Comparison of ENCODE assay signal across 8 mouse cellular contexts in genomic region chr12:86076321-86076901, GRCm38 (mm10). TPM values are rescaled to one million over a fixed set of nuclear protein-coding genes. Genes with fewer than 3 reads are reported as not detected.
DNase-seq lines count a peak whose midpoint lies in the region; ATAC-seq and TF ChIP-seq lines count a peak whose summit lies in the region.

No protein-coding gene starts in this region.

- H3K4me3 ChIP-seq in kidney, embryonic 15.5 days (replicated peaks) = peak overlapping the region; percentile 55
- peak overlapping the region; percentile 55 for H3K4me3 ChIP-seq in lung, embryonic 14.5 days (ENCODE audit: low read depth, low read length)

- H3K9me3 ChIP-seq in kidney, embryonic 15.5 days (replicated peaks) = no peaks in the 10 kb centered on the region
- H3K9me3 ChIP-seq in lung, embryonic 14.5 days (ENCODE audit: low read depth, low read length) = no peaks in the 10 kb centered on the region

- ATAC-seq in kidney, embryonic 15.5 days (replicated peaks; ENCODE audit: low FRiP score) = no peak
- ATAC-seq in lung, embryonic 14.5 days (ENCODE audit: insufficient read depth) = no peak

- peak; percentile 64 for TF ChIP-seq CTCF in lung, embryonic 14.5 days (IDR thresholded peaks at IDR 0.05; ENCODE audit: low read depth)

- no peak overlapping the region for H3K27ac ChIP-seq in kidney, embryonic 15.5 days
- no peak overlapping the region for H3K27ac ChIP-seq in lung, embryonic 14.5 days (ENCODE audit: low read depth)

- 6% methylated on average over 13 of the region's 13 CpGs for WGBS in kidney, embryonic 15.5 days
- WGBS in lung, embryonic 14.5 days = 9% methylated on average over 13 of the region's 13 CpGs

- H3K36me3 ChIP-seq in kidney, embryonic 15.5 days = 0 out of 2 replicates have a peak, but pooled peaks cover 5% of the 10 kb centered on the region
- no peaks in the 10 kb centered on the region; the same call in 1 of the 2 replicates for H3K36me3 ChIP-seq in lung, embryonic 14.5 days (ENCODE audit: insufficient read depth)

- peak overlapping the region; percentile 82 for H3K4me2 ChIP-seq in kidney, embryonic 15.5 days
- peak overlapping the region; percentile 86 for H3K4me2 ChIP-seq in lung, embryonic 14.5 days

- peaks cover 35% of the 10 kb centered on the region for H3K4me1 ChIP-seq in kidney, embryonic 15.5 days
- H3K4me1 ChIP-seq in lung, embryonic 14.5 days (ENCODE audit: insufficient read depth) = 0 out of 2 replicates have a peak, but pooled peaks cover 6% of the 10 kb centered on the region

- intact Hi-C loops in gastrocnemius, postnatal 36 days (cut with DNase I) = loop anchor here (2.0 to 5.0 kb wide), 4 partner anchors 34 to 124 kb away; no protein-coding TSS in a partner anchor

- peaks cover 14% of the 10 kb centered on the region; the same call in 1 of the 2 replicates for H3K27me3 ChIP-seq in kidney, embryonic 15.5 days
- H3K27me3 ChIP-seq in lung, embryonic 14.5 days (ENCODE audit: insufficient read depth, low read length) = no peaks in the 10 kb centered on the region

- peak; percentile 57 to 61 for DNase-seq in frontal cortex, postnatal 36 days (ENCODE audit: low spot score in 2 of 2)
- no peak for DNase-seq in frontal cortex, postnatal 10 days (ENCODE audit: low spot score in 2 of 2)
- peak; percentile 59 to 72 for DNase-seq in cerebellum, postnatal 14 days
- DNase-seq in gastrocnemius, postnatal 36 days = peak; percentile 41 to 45
- DNase-seq in lung, embryonic 14.5 days = peak; percentile 57
- peak; percentile 62 for DNase-seq in ovary, postnatal 36 days (ENCODE audit: low spot score)
- no peak for DNase-seq in MN1 (ENCODE audit: low spot score)

- H3K9ac ChIP-seq in kidney, embryonic 15.5 days = peak overlapping the region; percentile 21; the same call in 1 of the 2 replicates
- H3K9ac ChIP-seq in lung, embryonic 14.5 days = peak overlapping the region; percentile 80

RNA-seq across cellular contexts. Expression of gene Tgfb3, which starts 2.4 kb away (rescaled TPM):
- total RNA-seq in gastrocnemius, postnatal 36 days (2021) = 10 to 100 TPM; 26.0 to 31.0 TPM
- polyA plus RNA-seq in kidney, embryonic 15.5 days (2015; fragmentation: Nextera tagmentation; extraction: Ambion mirVana) = 27.1 and 31.1 TPM in 2 replicates
- 46.1 and 50.5 TPM in 2 replicates for polyA plus RNA-seq in lung, embryonic 14.5 days (2014; fragmentation: Nextera tagmentation; extraction: Ambion mirVana)

RNA-seq across cellular contexts. Expression of gene Ift43, which starts 5.9 kb away (rescaled TPM):
- total RNA-seq in gastrocnemius, postnatal 36 days (2021) = 1 to 10 TPM; 7.8 to 9.0 TPM
- 70.6 and 76.1 TPM in 2 replicates for polyA plus RNA-seq in kidney, embryonic 15.5 days (2015; fragmentation: Nextera tagmentation; extraction: Ambion mirVana)
- 88.1 and 88.3 TPM in 2 replicates for polyA plus RNA-seq in lung, embryonic 14.5 days (2014; fragmentation: Nextera tagmentation; extraction: Ambion mirVana)

Comparison
In these comparisons a context has a peak if more than half of its experiments do, and no peak if none do; other contexts are left out.
1. DNase-seq: peak in frontal cortex, postnatal 36 days (2 of 2), cerebellum, postnatal 14 days (2 of 2), gastrocnemius, postnatal 36 days (2 of 2), lung, embryonic 14.5 days (single experiment) and ovary, postnatal 36 days (single experiment); none in frontal cortex, postnatal 10 days (0 of 2) and MN1 (single experiment).